Mouse (Mus musculus): ENCODE data around the gene Stx1b. TPM values are rescaled to one million over a fixed set of nuclear protein-coding genes. Genes with fewer than 3 reads are reported as not detected.

Stx1b gene
- 1.1 and 1.7 TPM in 2 replicates for polyA plus RNA-seq (2015; fragmentation: Nextera tagmentation; extraction: Ambion mirVana)

GRCm38 (mm10) chr7:127824176-127824871 is at the start of gene Stx1b, which contains the start of gene Stx4a:
TSS of gene Stx1b (minus strand) at chr7:127824549.
TSS of gene Stx4a (plus strand) at chr7:127824294.
- H3K4me2 ChIP-seq = peak within 1 kb of the TSS; percentile 76
- H3K27ac ChIP-seq (replicated peaks) = no peak within 1 kb of the TSS
- peak within 1 kb of the TSS; percentile 83 for H3K9ac ChIP-seq
- 0 out of 2 replicates have a peak, but pooled peaks cover 14% of the 10 kb centered on the region for H3K4me1 ChIP-seq
- WGBS = 4% methylated on average over 35 of the region's 38 CpGs
- peak within 1 kb of the TSS; percentile 60 for H3K4me3 ChIP-seq
- H3K36me3 ChIP-seq = no peaks in the 10 kb centered on the region
- H3K27me3 ChIP-seq (replicated peaks) = peaks cover 10% of the 10 kb centered on the region; the same call in 1 of the 2 replicates
- H3K9me3 ChIP-seq = no peaks in the 10 kb centered on the region
- no peak; the same call in 1 of the 2 replicates for ATAC-seq (ENCODE audit: extremely low read depth, insufficient number of reproducible peaks, low FRiP score, low TSS enrichment)

GRCm38 (mm10) chr7:127870136-127870821 is 45.9 kb upstream of the Stx1b start:
- H3K36me3 ChIP-seq = peaks cover 61% of the 10 kb centered on the region

GRCm38 (mm10) chr7:127869149-127869810 is 44.9 kb upstream of the Stx1b start:
- 63% methylated on average over 3 of the region's 3 CpGs for WGBS
- Histone ChIP-seq H3K9me3 (no peaks in the 10 kb centered on the region), H3K27ac (replicated peaks) (no peak overlapping the region), H3K9ac (no peak overlapping the region), H3K4me2 (no peak overlapping the region), H3K27me3 (replicated peaks) (no peaks in the 10 kb centered on the region), H3K4me3 (no peak overlapping the region), H3K36me3 (peaks cover 71% of the 10 kb centered on the region), H3K4me1 (peaks cover 22% of the 10 kb centered on the region)
- no peak for ATAC-seq (ENCODE audit: extremely low read depth, insufficient number of reproducible peaks, low FRiP score, low TSS enrichment)

More at GRCm38 (mm10) chr7:127870136-127870821, 45.9 kb upstream of the Stx1b start:
- no peak overlapping the region for H3K4me3 ChIP-seq
- no peak overlapping the region for H3K27ac ChIP-seq (replicated peaks)
- H3K9me3 ChIP-seq = no peaks in the 10 kb centered on the region
- no peaks in the 10 kb centered on the region for H3K27me3 ChIP-seq (replicated peaks)
- no peak overlapping the region for H3K4me2 ChIP-seq
- 76% methylated on average over 5 of the region's 5 CpGs for WGBS
- peaks cover 30% of the 10 kb centered on the region for H3K4me1 ChIP-seq
- no peak overlapping the region for H3K9ac ChIP-seq
- ATAC-seq (ENCODE audit: extremely low read depth, insufficient number of reproducible peaks, low FRiP score, low TSS enrichment) = no peak

GRCm38 (mm10) chr7:127867641-127868040 is 43.3 kb upstream of the Stx1b start:
- peaks cover 8% of the 10 kb centered on the region; the same call in 1 of the 2 replicates for H3K4me1 ChIP-seq
- no peak overlapping the region for H3K4me3 ChIP-seq
- ATAC-seq (ENCODE audit: extremely low read depth, insufficient number of reproducible peaks, low FRiP score, low TSS enrichment) = no peak
- H3K27me3 ChIP-seq (replicated peaks) = no peaks in the 10 kb centered on the region
- WGBS = 95% methylated on average over 18 of the region's 18 CpGs
- no peak overlapping the region for H3K27ac ChIP-seq (replicated peaks)
- peaks cover 64% of the 10 kb centered on the region for H3K36me3 ChIP-seq
- no peak overlapping the region for H3K4me2 ChIP-seq
- no peak overlapping the region for H3K9ac ChIP-seq
- no peaks in the 10 kb centered on the region for H3K9me3 ChIP-seq

- Histone ChIP-seq H3K27ac (replicated peaks) (no peak overlapping the region), H3K9me3 (no peaks in the 10 kb centered on the region), H3K36me3 (peaks cover 56% of the 10 kb centered on the region), H3K4me2 (no peak overlapping the region), H3K9ac (no peak overlapping the region), H3K27me3 (replicated peaks) (no peaks in the 10 kb centered on the region), H3K4me3 (no peak overlapping the region), H3K4me1 (peaks cover 8% of the 10 kb centered on the region; the same call in 1 of the 2 replicates)
- 92% methylated on average over 12 of the region's 12 CpGs for WGBS
- ATAC-seq (ENCODE audit: extremely low read depth, insufficient number of reproducible peaks, low FRiP score, low TSS enrichment) = no peak
These were observed 42.1 kb upstream of the Stx1b start for GRCm38 (mm10) chr7:127866434-127866833.

- ATAC-seq (ENCODE audit: extremely low read depth, insufficient number of reproducible peaks, low FRiP score, low TSS enrichment) = no peak
- H3K9me3 ChIP-seq = no peaks in the 10 kb centered on the region
- no peak overlapping the region for H3K4me3 ChIP-seq
- WGBS = 75% methylated on average over 6 of the region's 6 CpGs
- no peak overlapping the region for H3K9ac ChIP-seq
- no peak overlapping the region for H3K4me2 ChIP-seq
- no peaks in the 10 kb centered on the region for H3K4me1 ChIP-seq
- no peak overlapping the region for H3K27ac ChIP-seq (replicated peaks)
- no peaks in the 10 kb centered on the region for H3K36me3 ChIP-seq
- H3K27me3 ChIP-seq (replicated peaks) = no peaks in the 10 kb centered on the region
These were observed 33.9 kb upstream of the Stx1b start for GRCm38 (mm10) chr7:127858258-127858657.

GRCm38 (mm10) chr7:127850906-127851305 is 26.6 kb upstream of the Stx1b start:
- Histone ChIP-seq H3K27me3 (replicated peaks) (no peaks in the 10 kb centered on the region), H3K4me1 (peaks cover 7% of the 10 kb centered on the region), H3K27ac (replicated peaks) (no peak overlapping the region), H3K4me3 (no peak overlapping the region), H3K4me2 (no peak overlapping the region), H3K9ac (no peak overlapping the region), H3K36me3 (peaks cover 31% of the 10 kb centered on the region), H3K9me3 (no peaks in the 10 kb centered on the region)
- no peak for ATAC-seq (ENCODE audit: extremely low read depth, insufficient number of reproducible peaks, low FRiP score, low TSS enrichment)
- WGBS = 63% methylated on average over 5 of the region's 5 CpGs

GRCm38 (mm10) chr7:127849973-127850875 is 25.9 kb upstream of the Stx1b start:
- H3K4me3 ChIP-seq = no peak overlapping the region
- no peaks in the 10 kb centered on the region for H3K27me3 ChIP-seq (replicated peaks)
- no peak for ATAC-seq (ENCODE audit: extremely low read depth, insufficient number of reproducible peaks, low FRiP score, low TSS enrichment)
- peaks cover 7% of the 10 kb centered on the region for H3K4me1 ChIP-seq
- H3K9me3 ChIP-seq = no peaks in the 10 kb centered on the region
- WGBS = 64% methylated on average over 6 of the region's 6 CpGs
- H3K27ac ChIP-seq (replicated peaks) = no peak overlapping the region
- peaks cover 38% of the 10 kb centered on the region for H3K36me3 ChIP-seq
- no peak overlapping the region for H3K9ac ChIP-seq
- H3K4me2 ChIP-seq = no peak overlapping the region

- WGBS = under 1% methylated on average over 40 of the region's 40 CpGs
- H3K4me3 ChIP-seq = peak overlapping the region; percentile 75
- peaks cover 15% of the 10 kb centered on the region for H3K4me1 ChIP-seq
- peak; percentile 45; the same call in 1 of the 2 replicates for ATAC-seq (ENCODE audit: extremely low read depth, insufficient number of reproducible peaks, low FRiP score, low TSS enrichment)
- peak overlapping the region; percentile 97 for H3K27ac ChIP-seq (replicated peaks)
- peaks cover 38% of the 10 kb centered on the region for H3K36me3 ChIP-seq
- H3K4me2 ChIP-seq = peak overlapping the region; percentile 91
- no peaks in the 10 kb centered on the region for H3K27me3 ChIP-seq (replicated peaks)
- H3K9me3 ChIP-seq = no peaks in the 10 kb centered on the region
- peak overlapping the region; percentile 97 for H3K9ac ChIP-seq
These were observed 17.8 kb upstream of the Stx1b start for GRCm38 (mm10) chr7:127842001-127842718.

GRCm38 (mm10) chr7:127841340-127842000 is 17.1 kb upstream of the Stx1b start:
- Histone ChIP-seq H3K4me3 (peak overlapping the region; percentile 75), H3K9me3 (no peaks in the 10 kb centered on the region), H3K27ac (replicated peaks) (peak overlapping the region; percentile 97), H3K4me2 (peak overlapping the region; percentile 91), H3K9ac (peak overlapping the region; percentile 97), H3K27me3 (replicated peaks) (no peaks in the 10 kb centered on the region), H3K4me1 (peaks cover 15% of the 10 kb centered on the region), H3K36me3 (peaks cover 31% of the 10 kb centered on the region)
- peak; percentile 89 for ATAC-seq (ENCODE audit: extremely low read depth, insufficient number of reproducible peaks, low FRiP score, low TSS enrichment)
- WGBS = under 1% methylated on average over 45 of the region's 46 CpGs

All from heart, embryonic 13.5 days (tissue).